Mouse (Mus musculus) left cerebral cortex, adult 18-20 months (tissue): Measurements from ENCODE around the gene Pyroxd2. TPM values are rescaled to one million over a fixed set of nuclear protein-coding genes. Genes with fewer than 3 reads are reported as not detected.
A peak's percentile ranks its signal among the peaks of the same experiment; 100 is the strongest.

Experiments used
- DNase-seq, 2 experiments: peaks; one replicate each; pipeline ENCODE4 v3.0.0; 2021 to 2022; ENCODE audit warnings: low spot score in 2 of 2, mixed read lengths in 1 of 2
- total RNA-seq, 2 experiments: library from RNA; stranded (reverse); gene quantifications; 2 replicates each; pipeline ENCODE4 v1.2.3; 2021

The Pyroxd2 gene
- total RNA-seq, 2 experiments from 2014 or later: 2.9 to 3.0 TPM

DNA sequence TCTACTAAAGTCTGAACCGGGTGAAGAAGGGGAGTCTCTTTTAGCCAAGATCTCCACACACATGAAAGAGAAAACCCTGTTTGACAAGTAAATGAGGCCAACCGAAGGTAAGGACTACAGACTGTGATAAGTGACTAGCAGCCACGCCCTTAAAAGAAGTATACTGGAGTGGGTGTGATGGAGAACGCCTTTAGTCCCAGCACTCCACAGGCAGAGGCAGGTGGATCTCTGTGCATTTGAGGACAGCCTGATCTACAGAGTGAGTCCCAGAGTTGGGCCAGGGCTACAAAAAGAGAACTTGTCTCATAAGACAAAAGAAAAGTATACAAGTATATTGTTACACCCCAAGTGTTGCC lies 6.7 kb downstream of the Pyroxd2 start:
- no peak for DNase-seq

DNA sequence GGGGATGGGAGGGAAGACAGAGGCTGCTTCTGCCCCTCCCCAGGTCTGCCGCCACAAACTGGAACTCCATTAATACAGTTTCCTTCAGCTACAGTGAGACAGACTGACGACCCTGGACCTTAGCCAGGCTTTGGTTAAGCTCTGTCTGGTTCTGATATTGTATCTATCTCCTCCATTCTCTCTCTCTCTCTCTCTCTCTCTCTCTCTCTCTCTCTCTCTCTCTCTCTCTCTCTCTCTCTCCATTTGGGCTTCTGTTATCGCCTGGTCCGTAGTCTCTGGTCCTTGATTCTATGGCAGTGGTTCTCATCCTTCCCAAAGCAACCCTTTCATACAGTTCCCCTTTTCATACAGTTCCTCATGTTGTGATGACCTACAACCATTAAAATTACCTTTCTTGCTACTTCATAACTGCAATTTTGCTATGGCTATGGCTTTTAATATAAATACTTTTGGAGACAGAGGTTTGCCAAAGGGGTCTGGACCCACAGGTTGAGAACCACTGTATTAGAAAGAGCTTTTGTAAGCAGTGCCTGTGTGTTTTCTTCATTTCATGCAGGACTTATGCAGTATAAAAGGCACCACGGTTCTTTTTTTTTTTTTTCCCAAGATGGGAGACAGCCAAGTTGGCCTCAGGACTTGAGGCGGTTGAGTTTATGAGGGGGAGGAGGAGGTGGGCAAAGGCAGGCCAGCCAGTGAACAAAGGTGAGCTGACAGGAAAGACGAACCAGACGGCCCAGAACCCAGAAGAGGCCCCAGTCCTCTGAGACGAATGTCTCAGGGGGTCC lies 7.3 kb downstream of the Pyroxd2 start:
- no peak for DNase-seq

DNA sequence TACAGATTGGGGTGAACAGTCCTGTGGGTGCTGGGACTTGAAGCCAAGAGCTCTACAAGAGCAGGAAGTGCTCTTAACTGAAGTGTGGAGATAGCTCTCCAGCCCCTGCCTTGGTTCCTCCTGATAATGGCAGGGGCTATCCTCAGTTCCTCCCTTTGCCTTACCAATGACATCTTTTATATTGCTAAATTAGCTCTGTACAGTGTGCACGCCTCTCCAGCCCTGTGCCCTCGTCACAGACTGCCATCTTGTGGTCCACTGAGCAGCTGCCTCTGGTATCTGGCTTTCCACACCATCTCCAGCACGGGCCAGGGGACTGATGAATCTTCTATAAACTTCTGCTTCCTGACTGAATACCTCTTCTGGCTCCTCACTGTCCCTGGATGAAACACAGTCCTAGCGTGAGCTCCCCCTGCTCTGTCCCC lies 8.4 kb downstream of the Pyroxd2 start:
- DNase-seq: peak; percentile 64 to 65

DNA sequence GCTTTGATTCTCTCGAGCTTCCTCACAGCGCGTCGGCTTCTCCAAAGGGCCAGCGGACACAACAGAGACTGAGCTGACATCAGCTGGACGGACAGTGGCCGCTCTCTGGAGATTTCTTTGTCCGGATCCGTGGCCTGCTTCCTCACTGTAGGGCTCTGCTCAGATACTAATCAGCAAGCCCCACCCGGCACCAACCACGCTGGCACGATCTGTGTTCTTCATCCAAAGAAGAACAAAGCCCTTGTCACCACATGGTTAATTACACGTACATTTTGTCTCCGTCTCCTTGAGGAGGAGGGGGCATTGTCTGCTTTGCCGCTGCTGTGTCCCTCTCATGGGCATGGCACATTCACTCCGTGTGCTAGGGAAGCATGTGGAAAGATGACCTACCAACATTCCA lies 9.3 kb downstream of the Pyroxd2 start:
- no peak for DNase-seq

DNA sequence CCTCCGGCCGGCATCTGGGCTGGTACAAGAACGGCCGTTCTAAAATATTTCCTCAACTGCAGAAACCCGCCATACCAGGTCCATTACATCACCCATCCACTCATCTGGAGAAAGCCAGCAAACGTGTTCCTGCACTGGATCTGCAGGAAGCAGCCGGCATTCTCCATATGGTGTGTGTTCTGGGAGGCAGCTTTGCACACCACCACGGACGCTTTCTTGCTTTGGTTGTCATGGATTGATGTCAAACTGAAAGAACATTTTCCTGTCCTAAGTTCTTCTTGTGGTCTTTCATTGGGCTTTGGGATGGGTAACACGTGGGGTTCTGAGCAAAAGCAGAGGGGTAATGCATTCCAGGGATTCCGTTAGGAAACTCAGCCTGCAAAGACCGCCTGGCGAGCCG lies 10.7 kb downstream of the Pyroxd2 start:
- DNase-seq: peak in 1 of 2 experiments; percentile 37

DNA sequence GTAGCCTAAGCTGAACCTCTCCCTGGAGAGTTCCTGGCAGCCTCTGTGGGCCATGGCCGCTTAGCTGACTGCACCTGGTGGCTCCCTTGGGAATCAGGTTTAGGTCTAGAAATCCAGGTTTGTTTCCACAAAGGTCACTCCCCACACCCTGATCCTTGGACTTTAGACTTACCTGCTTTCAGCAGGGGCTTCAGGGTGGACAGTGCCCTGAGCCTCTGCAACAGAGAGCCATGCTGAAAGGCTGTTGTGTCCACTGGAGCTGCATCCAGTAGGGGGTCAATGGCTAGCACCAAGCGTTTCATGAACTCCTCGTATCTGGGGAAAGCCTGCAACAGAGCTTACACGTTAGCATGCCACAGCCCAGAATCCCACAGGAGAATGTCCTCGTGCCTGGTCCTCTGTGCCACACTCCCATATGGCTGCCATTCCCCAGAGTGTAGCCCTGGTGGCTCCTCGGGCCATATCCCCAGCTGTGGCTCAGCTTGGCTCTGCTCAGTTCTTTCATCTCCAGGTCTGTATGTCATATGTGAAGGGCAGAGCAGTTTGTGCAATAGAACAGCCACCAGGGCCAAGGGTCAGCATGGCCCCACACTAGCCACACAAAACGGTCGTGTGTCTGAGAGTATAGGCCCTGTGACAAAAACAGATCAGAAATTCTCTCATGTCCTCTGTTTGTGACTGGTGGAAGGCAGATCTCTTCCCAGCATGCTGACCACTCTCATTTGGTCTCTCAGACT lies 12.2 kb downstream of the Pyroxd2 start:
- DNase-seq: no peak

DNA sequence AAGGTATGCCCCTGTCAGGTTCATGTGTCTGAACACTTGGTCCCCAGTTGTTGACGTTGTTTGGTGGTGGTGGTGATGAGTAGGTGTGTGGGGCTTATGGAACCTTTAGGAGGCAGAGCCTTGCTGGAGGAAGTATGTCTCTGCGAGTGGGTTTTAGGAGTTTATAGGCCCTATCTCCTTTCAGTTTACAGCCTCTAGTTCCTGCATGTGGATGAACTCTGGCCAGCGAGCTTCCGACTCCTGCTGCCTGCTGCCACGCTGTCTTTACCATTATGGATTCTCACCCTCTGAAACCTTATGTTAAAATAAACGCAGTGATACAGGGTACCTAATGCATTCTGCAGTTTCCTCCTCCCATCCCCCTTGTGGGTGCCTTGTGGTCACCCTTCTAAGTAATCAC lies 12.8 kb downstream of the Pyroxd2 start:
- no peak for DNase-seq

DNA sequence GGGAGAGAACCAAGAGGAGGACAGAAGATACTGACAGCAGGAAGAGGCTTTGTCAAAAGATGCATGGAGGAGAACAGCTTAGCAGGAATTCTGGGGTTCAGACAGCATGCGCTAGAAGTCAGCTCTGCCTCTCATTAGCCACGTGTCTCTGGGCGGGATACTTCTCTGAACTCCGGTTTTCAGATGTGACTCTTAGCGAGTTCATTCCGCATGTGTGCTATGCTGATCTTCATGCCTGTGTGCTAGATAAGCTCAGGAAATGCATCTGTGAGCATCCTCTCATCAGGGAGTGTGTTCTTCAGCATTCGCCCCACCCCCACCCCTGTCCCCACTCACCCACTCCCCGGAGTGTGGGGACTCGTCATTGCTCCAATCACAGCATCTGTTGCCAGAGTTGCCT lies 14.8 kb downstream of the Pyroxd2 start:
- no peak for DNase-seq

DNA sequence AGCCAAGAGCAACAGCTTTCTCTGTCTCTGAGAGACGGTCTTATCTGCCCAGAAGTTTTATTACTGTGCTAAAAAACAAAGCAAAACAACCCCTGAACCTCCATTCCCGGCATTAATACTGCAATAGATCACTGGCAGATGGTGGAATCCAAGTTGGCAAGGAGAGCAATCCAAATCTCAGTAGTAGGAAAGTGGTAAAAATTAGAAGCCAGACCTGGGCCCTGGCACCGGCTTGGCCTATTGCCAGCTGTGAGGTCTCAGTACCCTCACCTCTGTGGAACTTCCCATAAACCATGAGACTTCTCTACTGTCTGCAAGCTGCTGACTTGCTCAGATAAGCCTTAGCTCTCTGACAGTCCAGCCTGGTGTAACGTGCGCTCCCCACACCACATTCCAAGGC lies 17.6 kb downstream of the Pyroxd2 start:
- no peak for DNase-seq

DNA sequence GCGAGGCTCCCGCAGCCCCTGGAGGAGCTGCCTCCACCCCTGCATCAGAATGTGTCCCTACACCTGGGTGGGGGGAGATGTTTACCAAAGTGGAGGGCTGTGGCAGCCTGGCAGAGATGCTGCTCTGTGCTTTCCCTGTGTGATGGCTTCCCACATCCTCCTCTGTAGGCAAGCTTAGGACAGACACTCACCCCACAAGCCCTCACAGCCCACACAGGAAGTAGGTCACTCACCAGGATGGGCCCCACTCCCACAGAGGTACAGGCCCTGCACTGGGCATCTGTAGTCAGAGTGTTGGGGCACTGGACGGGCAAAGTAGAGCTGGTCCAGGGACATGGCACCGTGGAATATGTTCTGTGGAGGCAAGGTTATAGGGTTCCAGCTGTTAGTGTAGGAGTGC lies 25.2 kb downstream of the Pyroxd2 start:
- no peak for DNase-seq

DNA sequence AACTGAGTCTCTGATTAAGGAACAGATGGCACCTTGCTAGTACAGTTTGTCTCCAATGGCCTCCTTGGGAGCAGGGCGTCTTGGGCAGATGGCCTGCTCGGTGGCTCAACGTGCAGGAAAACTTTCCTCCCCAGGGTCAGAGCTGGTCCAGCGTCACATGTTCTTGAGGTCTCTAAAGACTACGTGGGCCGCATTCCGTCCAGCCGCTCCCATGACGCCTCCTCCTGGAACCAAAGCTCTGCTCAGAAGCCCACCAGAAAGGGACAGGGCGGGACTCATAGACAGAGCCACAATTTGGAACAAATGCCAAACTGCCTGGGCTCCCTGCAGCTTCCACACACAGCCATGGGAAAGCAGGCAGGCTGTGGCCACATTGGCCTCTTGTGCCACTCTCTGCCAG lies 25.8 kb downstream of the Pyroxd2 start:
- no peak for DNase-seq

DNA sequence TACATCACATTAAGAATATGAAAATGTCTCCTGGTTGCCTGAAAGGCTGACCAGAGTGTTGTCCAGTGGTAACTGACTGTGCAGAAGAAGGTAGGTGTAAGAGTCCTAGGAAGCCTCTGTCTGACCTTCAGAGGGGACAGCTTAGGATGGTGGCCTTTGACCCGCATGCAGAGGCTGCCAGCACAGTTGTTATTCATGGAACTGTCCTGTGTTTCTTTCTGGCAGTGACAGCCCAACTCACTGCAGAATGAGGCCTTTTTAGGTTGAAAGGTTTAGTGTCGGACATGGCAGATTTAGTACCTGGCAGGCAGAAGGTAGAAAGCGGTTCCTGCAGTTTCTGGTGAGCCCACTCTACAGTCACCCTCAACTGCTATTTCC lies 26.6 kb downstream of the Pyroxd2 start:
- DNase-seq: no peak

DNA sequence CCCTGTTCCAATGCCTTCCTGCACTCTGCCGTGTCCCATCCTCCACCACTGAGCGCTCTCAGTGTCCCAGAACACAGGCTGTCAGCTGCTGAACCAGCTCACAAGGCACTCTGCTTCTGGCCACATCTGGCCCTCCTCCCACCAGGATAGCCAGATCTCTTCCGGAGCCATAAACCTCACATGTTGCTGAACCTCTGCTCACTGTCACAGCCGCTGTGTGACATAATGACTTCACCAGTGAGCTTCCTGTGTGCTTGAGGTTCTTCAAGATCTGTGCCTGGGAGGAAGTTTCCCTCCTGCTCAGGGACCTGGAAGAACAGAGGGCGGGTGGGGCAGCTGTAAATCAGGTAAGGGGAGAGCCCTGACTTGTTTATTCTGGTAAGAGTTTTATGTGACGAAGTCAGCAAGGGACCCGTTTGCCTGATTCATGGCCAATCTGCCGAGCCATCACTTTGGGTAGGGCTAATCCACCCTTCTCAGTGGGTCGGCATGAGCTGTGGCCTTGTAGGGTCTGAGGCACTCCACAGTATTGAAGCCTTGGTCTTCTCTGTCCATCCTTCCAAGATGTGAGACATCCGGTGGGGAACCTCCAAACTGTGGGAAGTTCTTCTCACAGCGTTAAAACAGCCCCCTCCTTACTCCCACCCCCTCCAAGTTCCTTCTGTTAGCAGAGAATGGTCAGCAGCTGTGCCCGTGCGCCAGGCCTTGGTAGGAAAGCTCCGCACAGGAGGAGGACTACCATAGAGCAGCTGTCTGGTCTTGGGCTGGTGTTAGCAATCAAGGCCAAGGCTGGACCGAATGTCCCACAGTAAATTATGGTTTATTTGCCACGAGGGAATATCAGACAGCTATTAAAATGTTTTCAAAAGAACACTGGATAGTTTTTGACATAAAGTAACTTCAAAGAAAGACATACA lies 27.3 kb downstream of the Pyroxd2 start:
- no peak for DNase-seq

DNA sequence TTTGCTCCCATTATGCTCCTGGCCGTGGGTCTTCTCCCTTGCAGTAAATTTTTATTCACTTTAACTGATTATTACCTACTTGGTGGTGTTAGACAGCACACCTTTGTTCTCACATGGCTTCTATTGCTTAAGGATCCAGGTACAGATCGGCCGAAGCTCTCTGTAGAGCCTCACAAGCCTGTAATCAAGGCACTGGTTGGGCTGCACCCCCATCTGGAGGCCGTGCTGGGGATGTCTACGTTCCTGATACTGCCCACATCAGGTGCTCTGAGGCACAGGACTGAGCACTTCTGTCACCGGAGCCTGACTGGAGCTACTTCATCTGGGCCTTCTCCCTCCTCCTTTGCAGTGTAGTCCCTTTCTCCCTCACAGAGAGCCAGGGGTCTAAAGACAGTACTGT lies 29.3 kb downstream of the Pyroxd2 start:
- no peak for DNase-seq

DNA sequence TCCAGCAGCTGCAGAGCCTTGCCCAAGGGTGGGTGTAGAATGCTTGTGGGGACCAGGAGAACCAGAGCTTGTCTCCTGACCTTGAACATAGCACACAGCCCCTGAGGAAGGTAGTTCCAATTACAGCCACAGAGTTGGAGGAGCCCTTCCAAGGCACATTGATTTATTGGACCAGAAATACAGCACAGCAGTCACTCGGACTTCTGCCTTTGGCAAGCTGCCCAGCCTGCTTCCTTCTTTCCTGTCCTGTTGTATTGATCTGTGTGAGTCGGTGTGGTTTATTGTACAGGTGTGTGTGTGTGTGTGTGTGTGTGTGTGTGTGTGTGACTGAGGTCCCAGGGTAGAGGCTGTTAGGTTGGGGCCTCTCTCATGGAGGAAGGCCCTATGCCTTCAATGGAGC lies 30.1 kb downstream of the Pyroxd2 start:
- no peak for DNase-seq

DNA sequence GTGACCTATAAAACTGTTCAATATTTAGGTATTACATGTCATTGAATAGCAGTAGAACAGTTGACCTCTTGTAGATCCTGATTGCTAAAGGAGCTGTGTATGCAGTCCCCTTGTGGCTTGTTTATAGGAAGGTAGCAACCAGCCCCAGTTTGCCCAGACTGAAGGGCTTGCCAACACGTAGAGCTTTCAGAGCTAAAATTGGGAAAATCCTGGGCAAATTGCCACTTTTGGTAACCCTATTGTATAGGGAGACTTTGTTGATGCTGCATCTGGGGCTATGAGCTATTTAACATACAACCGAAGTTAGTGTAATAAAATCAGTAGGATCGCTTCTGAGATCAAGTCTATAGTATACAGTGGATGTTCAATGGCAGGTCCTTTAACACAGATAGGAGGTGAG lies 34.5 kb downstream of the Pyroxd2 start:
- no peak for DNase-seq

DNA sequence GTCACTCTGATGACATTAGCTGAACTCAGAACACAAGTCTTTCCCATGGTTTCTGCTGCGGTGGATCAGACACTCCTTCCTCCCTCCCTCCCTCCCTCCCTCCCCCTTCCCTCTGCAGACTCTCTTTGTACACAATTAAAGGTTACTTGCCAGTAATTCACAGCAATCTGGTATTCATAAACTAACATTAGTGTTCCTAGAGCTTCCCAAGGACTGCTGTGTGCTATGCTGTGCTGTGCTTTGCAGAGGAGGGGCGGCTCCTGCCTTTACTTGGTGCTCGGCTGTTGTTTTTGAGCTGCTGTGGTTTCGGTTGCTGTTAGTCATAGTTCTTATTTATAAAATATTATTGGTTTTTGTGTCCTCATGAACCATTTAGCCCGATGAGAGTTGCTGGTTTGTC lies 34.9 kb downstream of the Pyroxd2 start:
- DNase-seq: no peak

DNA sequence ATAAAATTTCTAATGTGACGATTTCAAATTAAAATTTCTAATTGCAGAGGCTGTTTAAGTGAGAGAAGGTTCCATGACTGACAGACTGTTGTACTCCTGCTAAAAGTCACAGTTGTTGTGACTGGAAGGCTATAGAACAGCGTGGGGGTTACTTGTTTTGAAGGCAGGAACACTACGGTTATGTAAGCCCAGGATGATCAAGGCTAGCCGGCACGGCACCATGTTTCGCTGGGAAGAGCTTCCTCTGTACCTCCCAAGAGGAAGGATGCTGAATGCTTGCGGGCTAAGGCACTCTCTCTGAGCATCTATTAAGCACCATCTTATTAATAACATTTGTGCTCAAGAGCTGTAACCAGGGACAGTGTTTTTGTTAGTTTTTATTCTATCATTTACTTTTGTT lies 36.1 kb downstream of the Pyroxd2 start:
- peak; percentile 9 to 32 for DNase-seq

DNA sequence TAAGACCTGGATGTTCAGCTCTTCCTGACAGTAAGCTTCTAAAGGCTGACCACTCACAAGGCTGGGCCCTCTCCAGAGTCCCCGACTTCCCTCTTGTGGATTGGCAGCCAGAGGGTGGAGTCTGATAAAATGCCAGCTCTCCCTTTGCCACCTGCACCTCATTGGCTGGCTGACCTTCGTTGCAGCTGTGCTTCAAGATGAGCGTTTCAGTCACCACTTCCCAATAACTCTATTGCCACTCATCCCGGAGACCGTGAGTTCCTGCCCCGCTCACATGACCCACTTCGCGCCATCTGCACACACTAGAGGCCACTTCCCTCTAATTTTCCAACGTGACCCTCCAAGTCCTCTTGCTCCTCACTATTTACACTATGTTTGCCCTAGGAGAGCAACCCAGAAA lies 38.8 kb downstream of the Pyroxd2 start:
- no peak for DNase-seq

DNA sequence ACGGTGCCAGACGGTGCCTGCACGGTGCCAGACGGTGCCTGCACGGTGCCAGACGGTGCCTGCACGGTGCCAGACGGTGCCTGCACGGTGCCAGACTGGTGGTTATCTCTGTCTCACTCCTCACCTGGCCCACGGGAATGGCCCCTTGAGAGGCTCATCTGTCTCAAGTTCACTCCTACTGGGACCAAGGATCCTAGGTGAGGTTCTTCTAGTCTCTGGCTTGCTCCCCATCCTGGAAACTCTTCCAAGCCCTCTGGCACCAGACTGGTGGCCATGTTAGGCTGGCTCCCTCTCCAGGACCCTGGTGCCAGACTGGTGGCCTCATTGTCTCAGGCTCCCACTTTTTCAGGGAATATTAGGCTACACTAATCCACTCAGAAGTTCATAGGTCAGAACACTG lies 53.1 kb downstream of the Pyroxd2 start:
- no peak for DNase-seq

DNA sequence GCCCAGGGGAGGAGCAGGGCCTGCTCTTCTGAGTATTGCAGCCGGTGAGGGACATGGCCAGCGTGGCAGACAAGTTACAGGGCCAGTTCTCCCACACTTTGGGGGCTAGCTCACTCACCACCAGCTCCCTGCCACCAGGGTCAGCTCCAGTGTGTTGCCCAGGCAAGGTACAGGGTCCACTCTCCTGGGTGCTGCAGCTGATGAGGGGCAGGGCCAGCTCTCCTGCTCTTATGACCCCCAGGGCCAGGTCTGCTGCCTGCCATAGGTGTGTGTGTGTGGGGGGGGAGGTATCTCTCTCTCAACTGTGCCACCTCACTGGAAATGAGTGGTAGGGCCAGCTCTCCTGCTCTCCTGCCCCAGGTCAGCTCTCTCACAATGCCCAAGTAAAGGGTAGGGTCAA lies 54.0 kb downstream of the Pyroxd2 start:
- no peak for DNase-seq

DNA sequence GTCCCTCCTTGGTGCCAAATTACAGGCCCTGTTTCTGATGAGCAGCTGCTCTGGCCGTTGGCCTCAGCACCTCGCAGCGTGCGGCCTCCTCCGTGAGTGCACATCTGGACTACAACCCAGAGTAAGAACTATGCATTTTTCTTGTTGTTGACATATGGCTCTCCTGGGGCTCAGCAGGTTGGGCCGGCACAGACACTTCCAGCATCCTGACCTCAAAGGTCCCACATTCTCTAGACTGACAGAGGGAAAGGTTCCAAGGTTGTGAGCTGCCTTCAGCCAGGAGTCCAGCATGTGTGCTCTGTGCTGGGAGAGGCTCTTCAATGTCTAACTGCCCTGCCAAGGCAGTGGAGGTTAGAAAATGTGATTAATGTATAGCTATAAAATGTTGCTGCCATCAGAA lies 55.2 kb downstream of the Pyroxd2 start:
- no peak for DNase-seq
